Mouse (Mus musculus) kidney, embryonic 16.5 days (tissue): ENCODE results near the gene Ptpru. TPM values are rescaled to one million over a fixed set of nuclear protein-coding genes. Genes with fewer than 3 reads are reported as not detected.
"Not testable (repeated sequence)": the region's sequence is repeated elsewhere in the genome, so short reads cannot be mapped to it uniquely, and the experiment has no call there.

Experiments used
- ATAC-seq: fragments of 200-750 bp; cut with Nextera tagmentation; 2 replicates; pipeline ENCODE4 v1.8.0; 2017; ENCODE audit warnings: moderate TSS enrichment; ENCODE audit not compliant: low FRiP score, low TSS enrichment
- H3K27ac ChIP-seq: fragments of 300-500 bp; sonication (generic); 2 replicates; pipeline ENCODE4 v1.5.1; 2014; ENCODE audit warnings: low read length
- H3K27me3 ChIP-seq: fragments of 300-500 bp; sonication (generic); 2 replicates; pipeline ENCODE4 v1.6.1; 2014; ENCODE audit warnings: low read length, control low read depth, mixed read lengths; ENCODE audit not compliant: insufficient read depth
- H3K36me3 ChIP-seq: fragments of 300-500 bp; sonication (generic); 2 replicates; pipeline ENCODE4 v1.6.1; 2014; ENCODE audit warnings: low read length, control low read depth, mixed read lengths; ENCODE audit not compliant: insufficient read depth
- H3K4me1 ChIP-seq: fragments of 300-500 bp; sonication (generic); 2 replicates; pipeline ENCODE4 v1.6.1; 2014; ENCODE audit warnings: low read length, control low read depth, mixed read lengths; ENCODE audit not compliant: insufficient read depth
- H3K4me2 ChIP-seq: fragments of 300-500 bp; sonication (generic); replicated peaks from 2 replicates; pipeline ENCODE4 v1.6.1; 2014; ENCODE audit warnings: low read depth, low read length
- H3K4me3 ChIP-seq: fragments of 300-500 bp; sonication (generic); 2 replicates; pipeline ENCODE4 v1.5.1; 2014; ENCODE audit warnings: mild to moderate bottlenecking, low read length
- H3K9ac ChIP-seq: fragments of 300-500 bp; sonication (generic); replicated peaks from 2 replicates; pipeline ENCODE4 v1.6.1; 2014; ENCODE audit warnings: low read length
- H3K9me3 ChIP-seq: fragments of 300-500 bp; sonication (generic); 2 replicates; pipeline ENCODE4 v1.6.1; 2016; ENCODE audit warnings: low read length, control low read depth
- WGBS: fragments of 180-500 bp; shearing (Covaris S2); extraction: QIAGEN DNeasy Blood & Tissue Kit; methylation state at CpG from one replicate; pipeline ENCODE4 v1.1.7; 2014; 5-methylcytosine and 5-hydroxymethylcytosine counted together
- polyA plus RNA-seq: library from polyadenylated mRNA; unstranded; fragments of >200 nt; fragmentation: Nextera tagmentation; extraction: Ambion mirVana; gene quantifications from 2 replicates; pipeline ENCODE4 v1.2.1, GENCODE M21; 2015

The Ptpru gene
- polyA plus RNA-seq, 1 experiment from 2014 or later = 33.5 TPM

DNA sequence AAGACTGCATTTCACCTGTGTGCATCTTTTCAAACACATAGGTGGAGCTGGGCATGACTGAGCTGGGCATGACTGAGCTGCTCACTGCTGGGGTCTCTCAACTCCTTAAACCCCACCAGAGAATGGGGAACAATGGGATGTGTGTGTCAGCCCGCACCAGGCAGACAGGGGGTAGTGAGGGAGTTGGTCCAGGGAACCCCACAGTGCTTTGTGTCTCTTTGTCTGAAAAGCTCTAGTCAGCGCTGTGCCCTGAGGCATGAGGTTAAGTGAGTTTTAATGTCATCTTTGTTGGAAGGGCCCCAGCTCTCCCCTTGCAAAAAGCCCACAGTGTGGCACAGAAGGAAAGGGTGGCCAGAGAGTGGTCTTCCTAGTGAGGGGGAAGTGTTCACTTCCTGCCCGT is 13.1 kb downstream of the Ptpru start:
- no peaks in the 10 kb centered on the region for H3K27me3 ChIP-seq
- H3K4me3 ChIP-seq = no peak overlapping the region
- H3K9ac ChIP-seq = no peak overlapping the region
- 69% methylated on average over 3 of the region's 3 CpGs for WGBS
- no peaks in the 10 kb centered on the region for H3K36me3 ChIP-seq
- H3K27ac ChIP-seq = no peak overlapping the region
- H3K9me3 ChIP-seq = no peaks in the 10 kb centered on the region
- no peak for ATAC-seq
- peaks cover 14% of the 10 kb centered on the region for H3K4me1 ChIP-seq
- no peak overlapping the region for H3K4me2 ChIP-seq

DNA sequence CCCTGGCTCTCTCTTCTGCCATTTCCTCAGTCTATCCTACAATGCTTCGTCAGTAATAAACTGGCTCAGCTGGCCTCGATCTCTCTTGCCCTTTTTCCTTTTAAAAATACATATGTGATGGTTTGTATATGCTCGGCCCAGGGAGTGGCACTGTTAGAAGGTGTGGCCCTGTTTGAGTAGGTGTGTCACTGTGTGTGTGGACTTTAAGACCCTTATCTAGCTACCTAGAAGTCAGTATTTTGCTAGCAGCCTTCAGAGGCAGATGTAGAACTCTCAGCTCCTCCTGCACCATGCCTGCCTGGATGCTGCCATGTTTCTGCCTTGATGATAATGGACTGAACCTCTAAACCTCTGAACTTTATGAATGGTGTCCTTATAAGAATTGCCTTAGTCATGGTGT is 15.5 kb downstream of the Ptpru start:
- Histone ChIP-seq H3K27ac (no peak overlapping the region), H3K4me3 (no peak overlapping the region), H3K4me1 (peaks cover 14% of the 10 kb centered on the region), H3K36me3 (no peaks in the 10 kb centered on the region), H3K4me2 (no peak overlapping the region), H3K9ac (no peak overlapping the region), H3K27me3 (no peaks in the 10 kb centered on the region), H3K9me3 (no peaks in the 10 kb centered on the region)
- ATAC-seq = no peak
- WGBS = 79% methylated on average over 3 of the region's 3 CpGs

DNA sequence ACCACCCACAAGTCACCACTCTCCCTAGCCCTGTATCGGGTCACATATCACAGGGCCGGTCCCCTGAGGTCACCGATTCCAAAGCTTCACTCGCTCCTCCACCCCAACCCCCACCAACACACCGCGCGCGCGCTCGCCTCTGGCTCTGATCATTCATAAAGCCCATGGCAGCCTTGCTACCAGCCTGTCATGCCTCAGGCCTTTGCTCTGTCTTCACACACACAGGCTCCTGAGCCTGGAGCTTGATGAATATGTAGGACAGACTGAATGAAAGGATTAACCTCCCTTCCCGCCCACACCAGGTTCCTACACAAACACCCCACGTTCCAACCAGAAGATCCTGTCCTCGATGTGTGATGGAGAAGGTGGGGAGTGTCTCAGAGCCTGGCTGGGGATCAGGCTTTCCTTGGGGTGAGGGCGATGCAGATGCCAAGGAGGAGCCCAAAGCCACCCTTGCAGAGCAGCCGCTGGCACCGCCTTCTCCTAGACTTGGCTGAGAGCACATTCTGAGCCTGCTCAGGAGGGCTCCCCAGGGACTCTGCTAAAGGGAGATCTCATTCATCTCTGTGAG is 16.8 kb downstream of the Ptpru start:
- H3K4me3 ChIP-seq = no peak overlapping the region
- no peaks in the 10 kb centered on the region for H3K36me3 ChIP-seq
- H3K4me1 ChIP-seq = peaks cover 5% of the 10 kb centered on the region
- H3K9me3 ChIP-seq = no peaks in the 10 kb centered on the region
- 50% methylated on average over 16 of the region's 16 CpGs for WGBS
- H3K27me3 ChIP-seq = no peaks in the 10 kb centered on the region
- no peak overlapping the region for H3K9ac ChIP-seq
- ATAC-seq = no peak
- no peak overlapping the region for H3K27ac ChIP-seq
- no peak overlapping the region for H3K4me2 ChIP-seq

DNA sequence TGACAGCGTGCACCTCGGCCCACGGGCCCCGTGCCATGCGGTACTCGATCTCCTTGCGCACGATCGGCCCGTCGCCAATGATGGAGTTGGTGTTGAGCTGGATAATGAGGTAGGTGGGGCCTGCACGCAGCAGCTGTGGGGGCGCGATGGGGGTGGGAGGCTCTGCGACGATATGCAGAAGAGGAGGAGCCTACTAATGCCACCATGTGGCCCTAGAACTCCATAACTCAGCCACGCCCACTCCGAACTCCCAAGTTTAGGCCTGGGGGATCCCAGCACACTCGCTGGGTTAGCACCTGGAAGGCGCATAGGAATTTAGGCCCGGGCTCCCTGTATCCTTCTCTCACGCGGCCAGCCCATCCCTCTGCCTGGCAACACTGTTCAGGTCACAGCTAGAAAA is 19.2 kb downstream of the Ptpru start:
- WGBS = 67% methylated on average over 23 of the region's 23 CpGs
- Histone ChIP-seq H3K4me3 (no peak overlapping the region), H3K4me1 (peaks cover 9% of the 10 kb centered on the region), H3K9me3 (no peaks in the 10 kb centered on the region), H3K4me2 (no peak overlapping the region), H3K36me3 (no peaks in the 10 kb centered on the region), H3K9ac (no peak overlapping the region), H3K27me3 (no peaks in the 10 kb centered on the region), H3K27ac (no peak overlapping the region)
- no peak for ATAC-seq

DNA sequence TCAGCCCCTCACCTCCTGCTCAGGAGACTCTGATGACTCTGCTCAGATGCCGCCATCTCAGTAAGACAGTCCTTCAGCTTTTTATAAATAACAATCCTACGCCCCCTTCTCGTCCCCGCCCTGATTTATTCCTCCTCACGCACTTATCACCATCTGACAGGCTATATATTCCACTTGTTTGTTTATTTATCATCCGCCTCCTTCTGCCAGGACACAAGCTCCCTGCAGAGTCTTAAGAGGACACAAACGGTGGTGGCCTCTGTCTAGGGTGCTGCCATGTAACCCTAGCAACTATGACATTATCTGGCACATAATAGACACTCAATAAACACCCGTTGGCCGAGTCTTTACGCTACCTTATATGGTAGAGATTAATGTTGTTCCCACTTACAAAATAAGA is 22.3 kb downstream of the Ptpru start:
- Histone ChIP-seq H3K27ac (no peak overlapping the region), H3K4me3 (no peak overlapping the region), H3K9me3 (no peaks in the 10 kb centered on the region), H3K4me2 (no peak overlapping the region), H3K36me3 (no peaks in the 10 kb centered on the region), H3K9ac (no peak overlapping the region), H3K27me3 (no peaks in the 10 kb centered on the region), H3K4me1 (0 out of 2 replicates have a peak, but pooled peaks cover 5% of the 10 kb centered on the region)
- 62% methylated on average over 10 of the region's 10 CpGs for WGBS
- ATAC-seq = no peak

- Histone ChIP-seq H3K27ac (no peak overlapping the region), H3K9ac (no peak overlapping the region), H3K4me1 (0 out of 2 replicates have a peak, but pooled peaks cover 5% of the 10 kb centered on the region), H3K4me3 (no peak overlapping the region), H3K4me2 (no peak overlapping the region), H3K27me3 (no peaks in the 10 kb centered on the region), H3K36me3 (no peaks in the 10 kb centered on the region), H3K9me3 (no peaks in the 10 kb centered on the region)
- WGBS = 78% methylated on average over 10 of the region's 10 CpGs
- no peak for ATAC-seq
Observed at GRCm38 (mm10) chr4:131814869-131815268, 23.2 kb downstream of the Ptpru start.

GRCm38 (mm10) chr4:131813798-131814197 is 24.3 kb downstream of the Ptpru start:
- no peak for ATAC-seq
- Histone ChIP-seq H3K9me3 (no peaks in the 10 kb centered on the region), H3K4me1 (0 out of 2 replicates have a peak, but pooled peaks cover 5% of the 10 kb centered on the region), H3K4me3 (no peak overlapping the region), H3K4me2 (no peak overlapping the region), H3K9ac (no peak overlapping the region), H3K27ac (no peak overlapping the region), H3K36me3 (no peaks in the 10 kb centered on the region), H3K27me3 (no peaks in the 10 kb centered on the region)
- WGBS = 89% methylated on average over 7 of the region's 7 CpGs

DNA sequence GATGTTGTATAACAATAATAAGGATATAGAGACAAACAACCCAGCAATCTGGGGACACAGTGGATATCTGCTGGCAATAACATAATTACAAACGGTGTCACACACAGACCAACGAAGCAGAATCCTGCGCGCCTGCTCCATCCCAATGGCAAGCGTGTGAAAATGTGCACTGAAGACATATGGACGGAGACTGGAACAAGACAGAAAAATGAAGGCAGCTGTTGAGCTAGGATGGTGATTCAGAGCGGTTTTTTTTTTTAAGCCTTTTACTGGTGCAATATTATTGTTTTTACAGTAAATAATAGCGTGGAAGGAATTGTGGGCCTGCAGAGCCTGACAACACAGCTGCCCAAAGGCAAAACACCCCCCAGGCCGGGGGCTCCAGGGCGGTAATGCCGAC is 25.6 kb downstream of the Ptpru start:
- H3K9me3 ChIP-seq = no peaks in the 10 kb centered on the region
- ATAC-seq = no peak
- no peaks in the 10 kb centered on the region for H3K36me3 ChIP-seq
- 0 out of 2 replicates have a peak, but pooled peaks cover 5% of the 10 kb centered on the region for H3K4me1 ChIP-seq
- H3K4me2 ChIP-seq = no peak overlapping the region
- peak overlapping the region; percentile 20 for H3K27ac ChIP-seq
- H3K9ac ChIP-seq = no peak overlapping the region
- H3K4me3 ChIP-seq = no peak overlapping the region
- WGBS = 57% methylated on average over 11 of the region's 11 CpGs
- no peaks in the 10 kb centered on the region for H3K27me3 ChIP-seq

- Histone ChIP-seq H3K27ac (no peak overlapping the region), H3K4me3 (no peak overlapping the region), H3K36me3 (no peaks in the 10 kb centered on the region), H3K9ac (no peak overlapping the region), H3K9me3 (no peaks in the 10 kb centered on the region), H3K4me2 (no peak overlapping the region), H3K27me3 (no peaks in the 10 kb centered on the region), H3K4me1 (peaks cover 14% of the 10 kb centered on the region)
- WGBS = 65% methylated on average over 3 of the region's 3 CpGs
- ATAC-seq = no peak
Observed at GRCm38 (mm10) chr4:131805255-131805654, 32.8 kb downstream of the Ptpru start.

- H3K4me3 ChIP-seq, H3K4me2 ChIP-seq, H3K9me3 ChIP-seq, H3K27ac ChIP-seq, H3K9ac ChIP-seq, H3K27me3 ChIP-seq, H3K36me3 ChIP-seq: not testable (repeated sequence)
- WGBS = 100% methylated on average over 5 of the region's 6 CpGs
- peaks cover 14% of the 10 kb centered on the region for H3K4me1 ChIP-seq
- peak; percentile 73; the same call in 1 of the 2 replicates for ATAC-seq
Observed at GRCm38 (mm10) chr4:131804732-131805131, 33.4 kb downstream of the Ptpru start.
